Mouse (Mus musculus) bone marrow, adult 2 months (tissue): ENCODE measurements at regions not wholly inside any gene's neighbourhood (a gene's known extent, or its start where the extent isn't known, plus 50 kb on each side); places are given as distances from the start of the nearest gene placed in this dataset.

Source experiments
- H3K27ac ChIP-seq: fragments of 200-500 bp; 2 replicates; pipeline ENCODE4 v1.5.1; 2012; ENCODE audit warnings: low read depth, mild to moderate bottlenecking, control low read depth, inconsistent platforms, low read length; ENCODE audit not compliant: control insufficient read depth, poor library complexity, insufficient read depth
- H3K4me1 ChIP-seq: fragments of 200-500 bp; 2 replicates; pipeline ENCODE4 v1.6.1; 2011; ENCODE audit warnings: low read length; ENCODE audit not compliant: control insufficient read depth, insufficient read depth
- H3K4me3 ChIP-seq: fragments of 200-500 bp; replicated peaks from 2 replicates; pipeline ENCODE3; 2011; ENCODE audit warnings: mild to moderate bottlenecking, low read depth, low read length, control low read depth; ENCODE audit not compliant: control insufficient read depth
- CTCF ChIP-seq: fragments of 200-500 bp; IDR thresholded peaks from 2 replicates; pipeline ENCODE4 v1.5.1; 2011; ENCODE audit warnings: low read length, control low read depth; ENCODE audit not compliant: control insufficient read depth, insufficient read depth
- POLR2A ChIP-seq: fragments of 200-500 bp; IDR thresholded peaks from 2 replicates; pipeline ENCODE4 v1.6.1; 2011; ENCODE audit warnings: low read depth, mild to moderate bottlenecking, control low read depth, low read length, borderline replicate concordance; ENCODE audit not compliant: control insufficient read depth
- WGBS: fragments of 180-500 bp; shearing (Covaris S2); methylation state at CpG from one replicate; pipeline ENCODE4 v1.1.7; 2018; 5-methylcytosine and 5-hydroxymethylcytosine counted together

DNA sequence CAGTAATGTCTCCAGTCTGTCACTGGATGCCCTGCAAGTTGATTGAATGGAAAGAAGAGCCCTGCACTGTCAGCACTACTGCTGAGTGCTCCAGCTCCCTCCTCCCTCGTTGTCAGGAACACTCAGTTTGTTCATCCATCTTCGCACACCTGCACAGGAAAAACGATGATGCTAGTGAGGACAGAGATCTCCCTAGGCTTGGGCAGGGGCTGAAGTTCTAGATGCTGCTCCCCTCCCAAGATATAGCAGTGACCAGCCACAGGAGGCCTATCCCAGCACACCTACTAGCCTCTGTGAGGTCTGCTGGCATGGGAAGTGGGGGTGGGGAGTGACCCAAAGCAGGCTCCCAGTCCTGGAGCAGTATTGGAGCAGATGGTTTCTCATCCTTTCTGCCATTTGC lies 305.8 kb downstream of the Wdr11 start:
- Histone ChIP-seq H3K4me3 (no peak overlapping the region), H3K27ac (no peak overlapping the region), H3K4me1 (no peaks in the 10 kb centered on the region)
- 72% methylated on average over 3 of the region's 3 CpGs for WGBS
- TF ChIP-seq CTCF, result no peak
- no peak for TF ChIP-seq POLR2A

DNA sequence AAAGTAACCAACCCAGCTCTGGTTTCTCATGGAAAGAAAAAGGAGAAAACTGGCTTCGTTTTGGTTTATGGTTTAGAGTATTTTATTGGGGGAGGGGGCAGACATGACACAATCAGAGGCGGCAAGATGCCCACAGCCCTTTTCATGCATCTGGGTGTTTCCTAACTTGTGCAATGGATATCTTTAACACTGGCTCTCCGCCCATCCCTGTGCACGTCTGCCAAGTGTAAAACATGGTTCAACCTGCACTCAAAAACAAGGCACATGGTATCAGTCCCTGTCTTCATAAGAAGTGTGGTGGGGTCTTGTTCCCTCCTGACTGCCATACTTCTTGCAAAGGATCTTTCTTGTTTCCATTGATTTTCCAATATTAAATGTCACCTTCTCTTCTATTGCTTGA lies 310.6 kb downstream of the Wdr11 start:
- Histone ChIP-seq H3K27ac (no peak overlapping the region), H3K4me1 (no peaks in the 10 kb centered on the region), H3K4me3 (no peak overlapping the region)
- WGBS, result 70% methylated on average over 4 of the region's 4 CpGs
- TF ChIP-seq CTCF, result no peak
- TF ChIP-seq POLR2A, result no peak

DNA sequence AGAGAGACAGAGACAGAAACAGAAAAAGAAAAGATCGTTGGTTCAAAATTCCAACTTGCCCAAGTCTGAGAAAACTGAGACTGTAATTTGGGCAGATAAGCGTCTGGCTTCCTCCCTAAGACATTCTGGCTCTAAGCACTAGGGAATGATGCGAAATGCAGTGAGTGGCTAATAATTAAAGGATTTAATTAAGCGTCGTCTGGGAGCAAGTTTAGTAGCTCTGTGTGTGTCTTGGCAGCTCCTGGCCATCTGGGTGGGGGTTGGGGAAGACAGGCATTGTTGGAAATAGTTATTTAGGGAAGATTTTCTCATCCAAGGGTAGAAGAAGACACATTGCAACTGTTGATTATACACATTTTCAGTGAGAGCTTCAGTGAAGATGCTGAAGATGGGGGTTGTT lies 311.5 kb downstream of the Wdr11 start:
- TF ChIP-seq CTCF, result no peak
- TF ChIP-seq POLR2A, result no peak
- WGBS, result 80% methylated on average over 5 of the region's 5 CpGs
- no peak overlapping the region for H3K27ac ChIP-seq
- no peaks in the 10 kb centered on the region for H3K4me1 ChIP-seq
- H3K4me3 ChIP-seq, result no peak overlapping the region

DNA sequence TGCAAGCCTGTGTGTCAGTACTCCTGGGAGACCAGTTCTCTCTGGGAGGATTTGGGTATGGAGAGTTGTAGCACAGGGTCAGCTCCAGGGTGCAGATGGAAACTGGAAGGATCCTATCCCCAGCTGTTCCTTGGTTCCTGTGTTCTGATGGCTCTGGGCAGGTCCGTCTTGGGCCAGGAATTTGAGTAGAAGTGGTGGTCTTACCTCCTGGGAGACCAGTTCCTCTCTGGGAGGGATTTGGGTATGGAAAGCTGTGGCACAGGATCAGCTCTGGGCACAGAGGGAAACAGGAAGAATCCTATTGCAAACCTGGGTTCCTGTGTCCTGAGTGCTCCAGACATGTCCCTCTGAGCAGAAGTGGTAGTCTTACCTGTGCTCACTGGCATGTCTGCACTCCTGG lies 314.5 kb downstream of the Wdr11 start:
- WGBS, result 70% methylated on average over 1 of the region's 1 CpGs
- TF ChIP-seq CTCF (no peak), POLR2A (no peak)

DNA sequence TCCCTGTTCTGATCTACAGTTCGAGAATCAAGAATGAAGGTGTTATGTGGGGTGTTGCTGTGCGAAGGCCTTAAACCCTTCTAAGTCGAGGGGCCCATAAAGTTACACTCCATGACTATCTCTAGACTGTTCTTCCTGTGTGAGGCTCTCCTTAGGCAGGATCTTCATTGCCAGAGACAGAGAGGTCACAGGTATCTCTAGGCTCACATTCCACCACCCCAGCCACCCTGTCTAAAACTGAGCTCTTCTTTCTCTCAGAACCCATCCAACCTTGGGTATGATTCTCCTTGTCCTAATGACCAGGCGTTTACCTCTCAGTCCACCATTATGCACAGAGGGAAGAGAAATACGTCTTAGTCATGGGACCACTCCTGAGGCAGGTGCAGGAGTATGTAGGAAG lies 317.2 kb downstream of the Wdr11 start:
- H3K27ac ChIP-seq, result no peak overlapping the region
- 75% methylated on average over 5 of the region's 5 CpGs for WGBS
- H3K4me3 ChIP-seq, result no peak overlapping the region
- TF ChIP-seq POLR2A (no peak), CTCF (no peak)
- H3K4me1 ChIP-seq, result no peaks in the 10 kb centered on the region

More for the DNA sequence above, 314.5 kb downstream of the Wdr11 start:
- no peak overlapping the region for H3K4me3 ChIP-seq
- no peaks in the 10 kb centered on the region for H3K4me1 ChIP-seq
- H3K27ac ChIP-seq, result no peak overlapping the region

DNA sequence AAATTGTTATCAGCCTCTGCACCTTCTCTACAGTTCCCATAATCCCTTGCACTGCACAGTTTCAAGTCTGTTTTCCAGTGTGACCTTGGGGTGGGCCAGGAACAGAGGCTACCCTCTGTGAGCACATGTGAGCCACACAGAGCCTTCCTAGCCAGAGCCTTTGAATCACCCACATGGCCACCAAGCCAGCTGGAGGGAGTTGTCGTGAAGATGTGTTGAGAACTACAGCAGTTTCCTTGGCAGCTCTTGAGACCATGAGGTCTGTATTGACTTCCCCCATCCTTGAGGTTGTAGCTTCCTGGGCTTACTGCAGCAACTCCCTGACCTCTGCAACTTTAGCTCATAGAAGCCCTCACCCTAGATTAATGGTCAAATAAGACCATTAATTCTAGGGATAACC lies 318.1 kb downstream of the Wdr11 start:
- Histone ChIP-seq H3K27ac (no peak overlapping the region), H3K4me3 (no peak overlapping the region), H3K4me1 (no peaks in the 10 kb centered on the region)
- WGBS, result 69% methylated on average over 1 of the region's 1 CpGs
- no peak for TF ChIP-seq CTCF
- TF ChIP-seq POLR2A, result no peak

DNA sequence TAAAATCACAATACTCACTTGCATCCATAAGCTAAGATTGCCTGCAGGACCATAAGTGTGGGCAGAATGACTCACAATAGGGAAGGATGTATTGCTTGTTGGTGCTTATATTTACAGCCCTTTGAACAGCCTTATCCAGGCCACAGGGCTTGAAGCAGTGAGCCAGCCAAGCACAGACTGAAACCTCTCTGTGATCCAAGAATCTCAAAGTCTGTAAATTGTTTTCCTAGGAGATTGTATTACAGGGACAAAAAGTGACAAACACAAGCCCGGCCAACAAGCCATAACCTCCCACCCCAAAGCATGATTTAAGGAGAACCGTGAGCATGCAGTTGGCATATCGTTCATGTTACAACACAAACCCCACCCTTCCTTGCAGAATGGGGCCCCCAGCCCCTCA lies 319.2 kb downstream of the Wdr11 start:
- Histone ChIP-seq H3K4me3 (no peak overlapping the region), H3K4me1 (no peaks in the 10 kb centered on the region), H3K27ac (no peak overlapping the region)
- TF ChIP-seq POLR2A (no peak), CTCF (no peak)
- WGBS, result 56% methylated on average over 3 of the region's 3 CpGs

DNA sequence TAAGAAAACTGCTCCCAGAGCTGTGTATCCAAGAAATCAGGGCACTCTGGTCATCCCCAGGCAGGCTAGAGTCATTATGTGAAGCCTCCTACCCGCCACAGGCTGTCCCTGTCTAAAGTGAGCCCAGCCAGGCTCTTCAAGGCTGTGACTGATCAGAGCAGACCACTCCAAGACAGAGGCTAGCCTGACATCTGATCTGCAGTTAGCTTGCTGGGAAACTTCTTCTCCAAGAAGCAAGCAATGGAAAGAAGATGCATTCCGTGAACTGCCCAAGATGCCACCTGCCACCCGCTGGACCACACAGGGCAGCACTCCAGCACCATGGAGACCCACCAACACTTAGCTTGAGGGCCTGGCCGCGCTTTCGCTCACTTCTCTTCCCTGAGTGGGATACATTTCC lies 323.2 kb downstream of the Wdr11 start:
- WGBS, result 77% methylated on average over 6 of the region's 6 CpGs

DNA sequence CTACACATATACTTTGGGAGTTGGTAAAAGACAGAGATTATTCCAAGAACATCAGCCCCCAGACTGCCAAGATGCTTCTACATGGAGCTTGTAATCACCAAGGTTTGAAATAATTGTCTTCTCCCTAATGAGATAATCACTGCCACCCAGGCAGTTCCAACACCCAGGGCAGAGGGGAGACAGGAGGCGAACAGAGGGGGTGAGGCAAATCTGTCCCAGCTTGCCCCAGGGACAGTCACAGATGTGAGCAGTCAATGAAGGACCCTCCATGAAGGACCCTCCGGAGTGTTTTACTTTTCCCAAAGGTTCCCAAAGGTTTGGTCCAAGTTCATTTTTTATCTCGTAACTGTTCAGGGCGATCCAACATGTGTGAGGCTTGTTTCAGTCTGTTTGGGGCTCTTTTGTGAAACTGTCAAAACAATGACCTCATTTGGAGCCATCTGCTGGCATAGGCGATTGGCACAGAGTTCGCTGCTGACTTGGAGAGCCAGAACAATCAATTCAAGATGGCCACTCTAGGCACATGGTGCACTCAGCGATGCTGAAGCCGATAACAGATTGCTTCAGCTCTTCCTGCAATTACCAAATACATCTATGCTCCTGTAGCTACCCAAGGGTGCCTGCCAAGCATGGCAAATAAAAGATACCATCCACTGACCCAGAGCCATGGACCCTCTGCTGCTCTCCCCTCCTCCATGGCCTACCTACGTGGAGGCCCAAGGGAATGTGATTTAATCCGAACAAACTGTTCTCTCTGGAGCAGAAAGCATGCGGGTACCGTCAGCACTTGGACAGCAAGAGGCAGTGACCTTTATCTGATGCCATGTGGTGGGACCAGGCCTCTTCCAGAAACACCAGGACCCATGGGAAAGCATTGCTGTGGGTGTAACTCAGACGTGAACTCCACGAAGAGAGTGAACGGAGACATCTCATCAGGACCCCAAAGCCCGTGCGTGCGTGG lies 326.9 kb downstream of the Wdr11 start:
- H3K4me1 ChIP-seq, result no peaks in the 10 kb centered on the region
- TF ChIP-seq CTCF (no peak), POLR2A (no peak)
- no peak overlapping the region for H3K27ac ChIP-seq
- 86% methylated on average over 18 of the region's 18 CpGs for WGBS
- no peak overlapping the region for H3K4me3 ChIP-seq

More for the DNA sequence above, 323.2 kb downstream of the Wdr11 start:
- no peak overlapping the region for H3K4me3 ChIP-seq
- H3K4me1 ChIP-seq, result no peaks in the 10 kb centered on the region
- TF ChIP-seq CTCF (no peak), POLR2A (no peak)
- no peak overlapping the region for H3K27ac ChIP-seq
